Mouse (Mus musculus) lung, postnatal 0 days (tissue): ENCODE data around the gene Parp8.

ENCODE experiments used
- CTCF ChIP-seq: IDR thresholded peaks from 2 replicates; pipeline ENCODE4 v1.5.1; 2016; ENCODE audit warnings: antibody characterized with exemption, mild to moderate bottlenecking
- EP300 ChIP-seq: IDR thresholded peaks from 2 replicates; pipeline ENCODE4 v1.6.1; 2016; ENCODE audit warnings: antibody characterized with exemption, mild to moderate bottlenecking, control low read depth

DNA sequence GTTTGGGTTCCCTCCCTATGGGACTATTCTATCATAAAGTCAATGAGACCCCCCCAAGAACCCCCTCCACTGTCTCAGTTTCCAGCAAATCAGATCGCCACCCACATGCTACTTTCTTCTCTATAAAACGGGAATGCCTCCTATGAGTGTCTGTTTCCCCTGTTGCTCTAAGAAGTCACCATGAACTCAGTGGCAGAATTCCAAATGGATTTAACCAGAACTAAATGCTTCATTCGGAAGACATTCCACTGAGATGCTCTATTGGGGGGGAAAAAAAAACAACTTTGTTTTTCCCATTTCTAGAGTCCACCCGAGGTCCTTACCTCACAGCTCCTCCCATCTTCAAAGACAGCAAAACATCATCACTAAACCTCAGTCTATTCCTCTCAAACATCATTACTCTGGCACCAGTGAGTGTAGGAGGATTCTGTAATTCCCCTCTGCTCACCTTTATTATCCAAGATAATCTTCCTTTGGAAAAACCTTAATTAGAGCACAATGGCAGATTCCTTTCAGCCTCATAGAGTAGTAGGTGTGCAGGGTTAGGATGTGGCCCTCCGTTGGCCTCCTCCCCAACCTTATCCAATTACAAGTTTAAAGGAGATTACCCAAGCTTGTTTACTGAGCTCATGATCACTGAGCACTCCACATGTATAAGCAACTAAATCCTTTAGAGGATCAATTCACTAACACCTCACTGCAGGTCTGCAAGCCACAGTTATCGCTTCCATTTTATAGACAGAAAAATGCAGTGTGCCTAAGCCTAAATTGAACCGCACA lies 51.1 kb downstream of the Parp8 start:
- TF ChIP-seq CTCF, result no peak
- no peak for TF ChIP-seq EP300
